Mouse (Mus musculus): ENCODE data around the gene Fgfr1op2. TPM values are rescaled to one million over a fixed set of nuclear protein-coding genes. Genes with fewer than 3 reads are reported as not detected.

Gene Fgfr1op2
- total RNA-seq, 2 experiments from 2014 or later, result 78.4 to 79.2 TPM

GRCm38 (mm10) chr6:146585134-146585533, 8.1 kb downstream of the Fgfr1op2 start:
- no peak for DNase-seq (ENCODE audit: low spot score in 2 of 2)

GRCm38 (mm10) chr6:146602601-146603000, 25.6 kb downstream of the Fgfr1op2 start:
- DNase-seq (ENCODE audit: low spot score in 2 of 2), result no peak

- DNase-seq (ENCODE audit: low spot score in 2 of 2), result no peak
Measured at GRCm38 (mm10) chr6:146603651-146604050, 26.6 kb downstream of the Fgfr1op2 start.

- no peak for DNase-seq (ENCODE audit: low spot score in 2 of 2)
Measured at GRCm38 (mm10) chr6:146611385-146611784, 34.4 kb downstream of the Fgfr1op2 start.

GRCm38 (mm10) chr6:146611897-146612296, 34.9 kb downstream of the Fgfr1op2 start:
- no peak for DNase-seq (ENCODE audit: low spot score in 2 of 2)

GRCm38 (mm10) chr6:146612736-146613135, 35.7 kb downstream of the Fgfr1op2 start:
- no peak for DNase-seq (ENCODE audit: low spot score in 2 of 2)

GRCm38 (mm10) chr6:146613907-146614306, 36.9 kb downstream of the Fgfr1op2 start:
- DNase-seq (ENCODE audit: low spot score in 2 of 2), result no peak

- no peak for DNase-seq (ENCODE audit: low spot score in 2 of 2)
Measured at GRCm38 (mm10) chr6:146614541-146614940, 37.5 kb downstream of the Fgfr1op2 start.

GRCm38 (mm10) chr6:146615891-146616290, 38.9 kb downstream of the Fgfr1op2 start:
- no peak for DNase-seq (ENCODE audit: low spot score in 2 of 2)

- DNase-seq (ENCODE audit: low spot score in 2 of 2), result no peak
Measured at GRCm38 (mm10) chr6:146616670-146617069, 39.7 kb downstream of the Fgfr1op2 start.

- no peak for DNase-seq (ENCODE audit: low spot score in 2 of 2)
Measured at GRCm38 (mm10) chr6:146628123-146628522, 51.1 kb downstream of the Fgfr1op2 start.

- no peak for DNase-seq (ENCODE audit: low spot score in 2 of 2)
Measured at GRCm38 (mm10) chr6:146629781-146630756, 53.1 kb downstream of the Fgfr1op2 start.

GRCm38 (mm10) chr6:146630961-146631360, 54.0 kb downstream of the Fgfr1op2 start:
- peak in 1 of 2 experiments; percentile 16 for DNase-seq (ENCODE audit: low spot score in 2 of 2)

- DNase-seq (ENCODE audit: low spot score in 2 of 2), result no peak
Measured at GRCm38 (mm10) chr6:146631847-146632246, 54.8 kb downstream of the Fgfr1op2 start.

GRCm38 (mm10) chr6:146632403-146632802, 55.4 kb downstream of the Fgfr1op2 start:
- no peak for DNase-seq (ENCODE audit: low spot score in 2 of 2)

GRCm38 (mm10) chr6:146633097-146633496, 56.1 kb downstream of the Fgfr1op2 start:
- no peak for DNase-seq (ENCODE audit: low spot score in 2 of 2)

- no peak for DNase-seq (ENCODE audit: low spot score in 2 of 2)
Measured at GRCm38 (mm10) chr6:146633629-146634014, 56.6 kb downstream of the Fgfr1op2 start.

- peak; percentile 50 to 58 for DNase-seq (ENCODE audit: low spot score in 2 of 2)
Measured at GRCm38 (mm10) chr6:146634015-146634722, 57.2 kb downstream of the Fgfr1op2 start.

GRCm38 (mm10) chr6:146634759-146635606, 58.0 kb downstream of the Fgfr1op2 start:
- no peak for DNase-seq (ENCODE audit: low spot score in 2 of 2)

- DNase-seq (ENCODE audit: low spot score in 2 of 2), result no peak
Measured at GRCm38 (mm10) chr6:146636482-146636881, 59.5 kb downstream of the Fgfr1op2 start.

Measured in adrenal gland, postnatal 4 days (tissue).